Mouse (Mus musculus): ENCODE results near the gene Faap100. TPM values are rescaled to one million over a fixed set of nuclear protein-coding genes. Genes with fewer than 3 reads are reported as not detected.

Faap100 gene
- total RNA-seq, 2 experiments from 2014 or later = 15.1 to 19.7 TPM

- DNase-seq (ENCODE audit: low spot score in 2 of 2) = no peak
These were observed 41.1 kb downstream of the Faap100 start for GRCm38 (mm10) chr11:120337447-120337846.

DNA sequence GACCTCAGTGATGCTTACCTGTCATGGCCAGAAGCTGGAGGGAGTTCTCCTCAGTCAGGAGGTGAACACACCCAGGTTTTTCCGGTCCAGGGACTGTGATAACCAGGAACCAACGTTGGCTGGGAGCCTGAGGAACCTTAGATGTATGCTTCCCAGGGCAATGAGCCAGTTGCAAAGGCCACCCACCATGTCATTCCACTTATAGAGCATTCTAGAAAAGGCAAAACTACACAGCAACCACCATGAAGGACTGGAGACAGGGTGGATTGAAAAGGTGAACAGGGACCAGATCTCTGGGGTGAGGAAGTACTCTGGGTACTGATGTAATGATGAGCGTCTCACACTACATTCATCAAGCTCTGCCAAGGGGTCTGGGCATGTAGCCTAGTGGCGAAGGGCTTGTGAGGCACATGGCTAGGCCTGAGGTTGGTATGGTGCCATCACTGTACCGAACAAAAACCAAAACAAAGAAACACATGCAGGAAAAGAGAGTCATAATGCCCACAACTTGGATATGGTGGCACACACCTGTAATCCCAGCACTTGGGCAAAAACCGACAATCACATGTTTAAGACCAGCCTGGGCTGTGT, 43.0 kb downstream of the Faap100 start:
- DNase-seq (ENCODE audit: low spot score in 2 of 2) = no peak

- DNase-seq (ENCODE audit: low spot score in 2 of 2) = no peak
These were observed 58.4 kb downstream of the Faap100 start for GRCm38 (mm10) chr11:120320156-120320555.

- DNase-seq (ENCODE audit: low spot score in 2 of 2) = no peak
These were observed 59.3 kb downstream of the Faap100 start for GRCm38 (mm10) chr11:120319310-120319709.

Small RNA genes within 50 kb of the gene (microRNA-seq; reads per million reads assigned to microRNA genes)
- gene Gm23419 (ENCODE audit: borderline number of aligned reads in 2 of 2) (0 reads per million in 2 experiments), gene Mir6935 (ENCODE audit: borderline number of aligned reads in 2 of 2) (0.95 to 1.2 reads per million in 2 experiments)

Other genes with a start within 250 kb of the Faap100 start
- gene Slc38a10, start 227.4 kb downstream of the Faap100 start, total RNA-seq (2021) = 100 to 1,000 TPM; 147 to 177 TPM
- gene Bahcc1, start 145.8 kb downstream of the Faap100 start, total RNA-seq (2021) = 1 to 10 TPM; 7.8 to 8.9 TPM
- gene Actg1, start 30.2 kb downstream of the Faap100 start, total RNA-seq (2021) = 1,000 to 10,000 TPM in 1 of 2 experiments, 100 to 1,000 TPM in 1; 972 to 2,157 TPM
- gene Fscn2, start 17.2 kb downstream of the Faap100 start, total RNA-seq (2021) = under 1 TPM in 1 of 2 experiments, not detected in 1; 0.33 TPM
- 10 to 100 TPM; 85.2 to 95.8 TPM for gene Nploc4, start 58.9 kb upstream of the Faap100 start, total RNA-seq (2021)
- gene Tspan10, start 63.9 kb upstream of the Faap100 start, total RNA-seq (2021) = 1 to 10 TPM in 1 of 2 experiments, not detected in 1; 4.5 TPM
- under 1 TPM in 1 of 2 experiments, not detected in 1; 0.27 TPM for gene Pde6g, start 74.7 kb upstream of the Faap100 start, total RNA-seq (2021)
- gene Oxld1, start 79.3 kb upstream of the Faap100 start, total RNA-seq (2021) = 10 to 100 TPM; 19.8 to 30.4 TPM
- gene Ccdc137, start 79.4 kb upstream of the Faap100 start, total RNA-seq (2021) = 10 to 100 TPM; 36.0 to 37.3 TPM
- gene Arl16, start 88.8 kb upstream of the Faap100 start, total RNA-seq (2021) = 10 to 100 TPM; 21.5 to 22.3 TPM
- 100 to 1,000 TPM; 104 to 140 TPM for gene Mrpl12, start 105.8 kb upstream of the Faap100 start, total RNA-seq (2021)
- 100 to 1,000 TPM in 1 of 2 experiments, 10 to 100 TPM in 1; 97.2 to 106 TPM for gene Slc25a10, start 113.1 kb upstream of the Faap100 start, total RNA-seq (2021)
- gene Gcgr, start 151.9 kb upstream of the Faap100 start, total RNA-seq (2021) = 1 to 10 TPM in 1 of 2 experiments, under 1 TPM in 1; 0.96 to 3.0 TPM
- 10 to 100 TPM; 46.6 to 57.8 TPM for gene Mcrip1, start 171.0 kb upstream of the Faap100 start, total RNA-seq (2021)
- gene Ppp1r27, start 172.4 kb upstream of the Faap100 start, total RNA-seq (2021) = 1 to 10 TPM in 1 of 2 experiments, under 1 TPM in 1; 0.42 to 1.1 TPM
- 100 to 1,000 TPM; 440 to 468 TPM for gene P4hb, start 194.5 kb upstream of the Faap100 start, total RNA-seq (2021)
- 100 to 1,000 TPM; 326 to 340 TPM for gene Arhgdia, start 202.9 kb upstream of the Faap100 start, total RNA-seq (2021)
- gene Alyref, start 219.6 kb upstream of the Faap100 start, total RNA-seq (2021) = 10 to 100 TPM; 80.7 to 92.4 TPM
- 10 to 100 TPM; 75.5 to 95.4 TPM for gene Anapc11, start 219.7 kb upstream of the Faap100 start, total RNA-seq (2021)
- 1 to 10 TPM in 1 of 2 experiments, not detected in 1; 1.2 TPM for gene Npb, start 229.7 kb upstream of the Faap100 start, total RNA-seq (2021)
- gene Pcyt2, start 239.2 kb upstream of the Faap100 start, total RNA-seq (2021) = 100 to 1,000 TPM; 300 to 301 TPM
- 10 to 100 TPM; 34.3 to 70.6 TPM for gene Sirt7, start 246.5 kb upstream of the Faap100 start, total RNA-seq (2021)